9 mouse cellular contexts compared by ENCODE assay signal in the genomic region with DNA sequence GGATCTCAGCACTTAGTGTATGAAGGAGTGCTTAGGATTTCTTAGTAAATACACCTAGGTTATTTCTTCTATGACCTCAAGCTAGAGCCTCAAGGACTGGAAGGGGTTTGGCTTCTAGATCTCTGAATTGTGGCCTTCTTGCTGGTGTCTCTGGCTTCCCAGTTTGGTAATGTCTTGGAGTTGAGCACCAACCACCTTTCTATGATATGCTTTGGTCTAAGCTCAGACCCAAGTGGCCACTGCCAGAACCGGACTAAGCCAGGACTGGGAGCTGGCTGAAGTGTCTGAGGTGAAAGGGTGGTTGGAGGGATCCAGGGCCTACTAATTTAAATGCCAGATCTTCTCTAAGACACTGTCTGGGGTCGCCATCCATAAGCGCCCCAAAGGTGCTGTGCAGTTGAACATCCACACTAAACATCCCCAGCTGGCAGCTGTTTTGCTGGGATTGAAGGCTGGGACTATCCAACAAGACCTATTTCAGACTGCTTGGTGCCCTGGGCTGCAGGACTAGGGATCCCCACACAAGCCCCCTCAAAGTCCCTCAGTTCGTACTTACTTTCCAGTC. TPM values are rescaled to one million over a fixed set of nuclear protein-coding genes. Genes with fewer than 3 reads are reported as not detected.
DNase-seq lines count a peak whose midpoint lies in the region; ATAC-seq lines count a peak whose summit lies in the region.
"Had no signal": no experiment of that assay in that cellular context is flagged by ENCODE, and none has a peak within 500 bp of the region (broad histone marks: within the 10 kb centered on the region; RNA-seq: fewer than 3 reads in every experiment).

No protein-coding gene starts in this region.

- peak overlapping the region; percentile 71 for H3K4me2 ChIP-seq in intestine, embryonic 14.5 days (ENCODE audit: low read length)
- H3K4me2 ChIP-seq in limb, embryonic 15.5 days: peak overlapping the region; percentile 77

- peak; percentile 32 for DNase-seq in NIH3T3 (ENCODE audit: low read depth)
- peak; percentile 25 for DNase-seq in embryo, embryonic 9.5 days (ENCODE audit: extremely low spot score)
- peak; percentile 62 for DNase-seq in intestine, embryonic 14.5 days (ENCODE audit: low spot score)
- DNase-seq in right cerebral cortex, adult 2 months (ENCODE audit: low spot score in 2 of 2): no peak
- no peak for DNase-seq in cerebellum, postnatal 25 days
- no peak for DNase-seq in layer of hippocampus, postnatal 14 days (ENCODE audit: low spot score in 2 of 2)

- no peak for ATAC-seq in intestine, embryonic 14.5 days (replicated peaks; ENCODE audit: low FRiP score, low TSS enrichment, low read depth)
- ATAC-seq in limb, embryonic 15.5 days (ENCODE audit: insufficient number of reproducible peaks, low FRiP score, low TSS enrichment, low read depth): no peak
- ATAC-seq in megakaryocyte-erythroid progenitor cell, adult 5-6 weeks (replicated peaks; ENCODE audit: low FRiP score, low TSS enrichment, poor library complexity, severe bottlenecking): no peak

- peak overlapping the region; percentile 58; the same call in 1 of the 2 replicates for H3K4me3 ChIP-seq in intestine, embryonic 14.5 days (ENCODE audit: low read depth, low read length)
- peak overlapping the region; percentile 83 for H3K4me3 ChIP-seq in limb, embryonic 15.5 days

- no peaks in the 10 kb centered on the region for H3K36me3 ChIP-seq in intestine, embryonic 14.5 days (ENCODE audit: control insufficient read depth, insufficient read depth, low read length)
- H3K36me3 ChIP-seq in limb, embryonic 15.5 days: no peaks in the 10 kb centered on the region

- H3K9ac ChIP-seq in intestine, embryonic 14.5 days (ENCODE audit: low read length): peak overlapping the region; percentile 98
- H3K9ac ChIP-seq in limb, embryonic 15.5 days: no peak overlapping the region

- WGBS in intestine, embryonic 14.5 days: 61% methylated on average over 4 of the region's 4 CpGs
- WGBS in limb, embryonic 15.5 days: 64% methylated on average over 4 of the region's 4 CpGs

- H3K4me1 ChIP-seq in intestine, embryonic 14.5 days (replicated peaks; ENCODE audit: control insufficient read depth, insufficient read depth, low read length): peaks cover 33% of the 10 kb centered on the region
- peaks cover 51% of the 10 kb centered on the region for H3K4me1 ChIP-seq in limb, embryonic 15.5 days

- no peaks in the 10 kb centered on the region for H3K9me3 ChIP-seq in intestine, embryonic 14.5 days (ENCODE audit: control insufficient read depth, low read length)
- H3K9me3 ChIP-seq in limb, embryonic 15.5 days: no peaks in the 10 kb centered on the region

- H3K27me3 ChIP-seq in intestine, embryonic 14.5 days (replicated peaks; ENCODE audit: control insufficient read depth, insufficient read depth, low read length): no peaks in the 10 kb centered on the region
- peaks cover 25% of the 10 kb centered on the region; the same call in 1 of the 2 replicates for H3K27me3 ChIP-seq in limb, embryonic 15.5 days

- H3K27ac ChIP-seq in intestine, embryonic 14.5 days (ENCODE audit: low read depth): peak overlapping the region; percentile 100
- H3K27ac ChIP-seq in limb, embryonic 15.5 days: no peak overlapping the region
- H3K27ac ChIP-seq: macrophage had no signal

RNA-seq across cellular contexts. Expression of a gene that starts 3.0 kb away (rescaled TPM):
- polyA plus RNA-seq in intestine, embryonic 14.5 days (2014; fragmentation: Nextera tagmentation; extraction: Ambion mirVana): 11.4 and 12.7 TPM in 2 replicates
- polyA plus RNA-seq in limb, embryonic 15.5 days (2015; fragmentation: Nextera tagmentation; extraction: Ambion mirVana): 16.1 and 21.6 TPM in 2 replicates
- total RNA-seq in layer of hippocampus, postnatal 14 days (2021): 1 to 10 TPM; 2.9 TPM
- total RNA-seq in megakaryocyte-erythroid progenitor cell, adult 5-6 weeks (2014; fragmentation: Nextera tagmentation): not detected in 2 replicates
- not detected in 2 replicates for total RNA-seq in megakaryocyte-erythroid progenitor cell, adult 5-6 weeks (2017)

RNA-seq across cellular contexts. Expression of a gene that starts 27.1 kb away (rescaled TPM):
- polyA plus RNA-seq in intestine, embryonic 14.5 days (2014; fragmentation: Nextera tagmentation; extraction: Ambion mirVana): 0.63 and 0.70 TPM in 2 replicates
- 0.17 and 0.26 TPM in 2 replicates for polyA plus RNA-seq in limb, embryonic 15.5 days (2015; fragmentation: Nextera tagmentation; extraction: Ambion mirVana)
- under 1 TPM in 1 of 2 experiments, not detected in 1; 0.95 TPM for total RNA-seq in layer of hippocampus, postnatal 14 days (2021)
- 7.8 and 9.6 TPM in 2 replicates for total RNA-seq in megakaryocyte-erythroid progenitor cell, adult 5-6 weeks (2014; fragmentation: Nextera tagmentation)
- 3.4 and 6.4 TPM in 2 replicates for total RNA-seq in megakaryocyte-erythroid progenitor cell, adult 5-6 weeks (2017)

Comparison
In these comparisons a context has a peak if more than half of its experiments do, and no peak if none do; other contexts are left out.
1. DNase-seq: peak in NIH3T3 (single experiment), embryo, embryonic 9.5 days (single experiment) and intestine, embryonic 14.5 days (single experiment); none in right cerebral cortex, adult 2 months (0 of 2), cerebellum, postnatal 25 days (0 of 2) and layer of hippocampus, postnatal 14 days (0 of 2).